Mouse (Mus musculus) erythroblast, adult 5-6 weeks (primary cell): ENCODE data around the gene Tcf3. TPM values are rescaled to one million over a fixed set of nuclear protein-coding genes. Genes with fewer than 3 reads are reported as not detected.

Source experiments
- ATAC-seq: replicated peaks from 2 replicates; pipeline ENCODE4 v1.8.0; 2016; ENCODE audit warnings: moderate number of reproducible peaks, mild to moderate bottlenecking, moderate TSS enrichment, inconsistent platforms; ENCODE audit not compliant: poor library complexity, low FRiP score, severe bottlenecking
- total RNA-seq, 2 experiments: library from RNA; stranded (forward) in 1 of 2; stranded (reverse) in 1 of 2; fragments of 150-400 nt in 1 of 2; fragments of 200-764, 138-1000 nt in 1 of 2; gene quantifications; 2 replicates each; pipeline versions ENCODE4 v1.2.3 to v1.2.4; 2015 to 2017; ENCODE audit warnings: low replicate concordance in 2 of 2

Tcf3 gene
- total RNA-seq, 2 experiments from 2014 or later, result 31.1 to 39.6 TPM

DNA sequence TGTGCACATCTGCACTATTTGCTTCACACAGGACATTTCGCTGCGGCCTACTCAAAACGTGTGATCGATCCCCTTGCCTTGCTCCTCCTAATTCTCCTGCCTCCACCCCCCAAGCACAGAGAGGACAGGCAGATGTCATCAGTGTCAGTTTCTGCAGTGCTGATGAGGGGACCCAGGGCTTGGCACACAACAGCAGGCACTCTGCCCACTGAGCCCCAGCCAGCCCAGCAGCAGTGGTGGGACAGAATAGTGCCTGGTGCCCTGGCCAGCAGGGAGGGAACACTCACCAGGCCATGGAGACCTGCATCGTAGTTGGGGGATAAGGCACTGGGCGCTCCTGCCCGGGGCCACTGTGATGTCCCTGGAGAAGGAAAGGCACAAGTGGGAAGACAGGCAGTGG lies 17.9 kb downstream of the Tcf3 start:
- ATAC-seq, result no peak

DNA sequence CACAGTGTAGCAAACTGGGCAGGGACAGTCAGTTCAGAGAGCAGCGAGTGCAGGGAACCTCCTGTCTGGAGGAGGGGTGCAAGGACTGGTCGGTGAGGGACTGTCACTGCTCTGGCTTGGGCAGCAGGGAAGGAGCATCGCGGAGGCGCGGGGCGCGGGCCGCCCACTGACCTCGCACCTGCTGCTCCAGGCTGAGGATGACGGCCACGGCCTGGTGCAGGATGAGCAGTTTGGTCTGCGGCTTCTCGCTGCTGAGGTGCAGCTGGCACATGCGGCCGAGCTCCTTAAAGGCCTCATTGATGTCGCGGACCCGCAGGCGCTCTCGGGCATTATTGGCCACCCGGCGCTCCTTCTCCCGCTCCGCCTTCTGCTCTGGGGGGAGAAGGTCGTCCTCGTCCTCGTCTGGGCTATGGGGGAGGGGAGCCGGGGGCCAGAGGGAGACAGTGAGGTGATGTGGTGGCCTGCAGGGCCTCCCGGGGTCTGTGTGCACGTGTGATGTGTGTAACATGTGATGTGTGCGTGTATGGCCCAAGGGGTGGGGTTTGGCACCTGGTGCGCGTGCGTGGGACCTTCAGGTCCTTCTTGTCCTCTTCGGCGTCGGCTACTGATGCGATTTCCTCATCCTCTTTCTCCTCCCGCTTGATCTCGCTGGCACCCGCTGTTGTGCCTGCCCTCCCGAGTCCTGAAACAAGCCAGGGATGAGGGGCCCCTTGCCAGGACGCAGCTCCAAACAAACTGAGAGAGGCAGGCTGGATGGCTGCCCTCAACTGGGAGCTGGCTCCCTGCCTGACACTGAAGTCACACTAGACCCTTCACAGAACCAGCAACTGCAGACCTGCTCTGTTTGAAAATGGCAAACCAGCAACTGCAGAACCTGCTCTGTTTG lies 20.5 kb downstream of the Tcf3 start:
- ATAC-seq, result no peak

DNA sequence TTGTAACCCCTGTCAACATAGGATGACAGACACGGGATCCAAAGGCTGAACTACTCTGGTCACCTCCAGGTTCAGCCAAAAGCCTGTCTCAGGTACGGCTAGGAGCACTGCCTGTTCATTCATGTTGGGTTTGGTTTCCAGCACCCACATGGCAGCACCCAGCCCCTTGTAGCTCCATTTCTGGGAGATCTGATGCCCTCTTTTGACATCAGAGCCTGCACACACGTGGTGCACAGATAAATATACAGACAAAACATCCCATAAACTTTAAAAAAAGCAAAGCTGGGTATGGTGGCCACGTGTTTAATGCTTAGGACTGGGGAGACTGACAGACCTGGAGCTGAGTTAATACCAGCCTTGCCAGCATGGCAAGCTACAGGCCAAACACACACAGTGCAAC lies 25.5 kb downstream of the Tcf3 start:
- no peak for ATAC-seq

DNA sequence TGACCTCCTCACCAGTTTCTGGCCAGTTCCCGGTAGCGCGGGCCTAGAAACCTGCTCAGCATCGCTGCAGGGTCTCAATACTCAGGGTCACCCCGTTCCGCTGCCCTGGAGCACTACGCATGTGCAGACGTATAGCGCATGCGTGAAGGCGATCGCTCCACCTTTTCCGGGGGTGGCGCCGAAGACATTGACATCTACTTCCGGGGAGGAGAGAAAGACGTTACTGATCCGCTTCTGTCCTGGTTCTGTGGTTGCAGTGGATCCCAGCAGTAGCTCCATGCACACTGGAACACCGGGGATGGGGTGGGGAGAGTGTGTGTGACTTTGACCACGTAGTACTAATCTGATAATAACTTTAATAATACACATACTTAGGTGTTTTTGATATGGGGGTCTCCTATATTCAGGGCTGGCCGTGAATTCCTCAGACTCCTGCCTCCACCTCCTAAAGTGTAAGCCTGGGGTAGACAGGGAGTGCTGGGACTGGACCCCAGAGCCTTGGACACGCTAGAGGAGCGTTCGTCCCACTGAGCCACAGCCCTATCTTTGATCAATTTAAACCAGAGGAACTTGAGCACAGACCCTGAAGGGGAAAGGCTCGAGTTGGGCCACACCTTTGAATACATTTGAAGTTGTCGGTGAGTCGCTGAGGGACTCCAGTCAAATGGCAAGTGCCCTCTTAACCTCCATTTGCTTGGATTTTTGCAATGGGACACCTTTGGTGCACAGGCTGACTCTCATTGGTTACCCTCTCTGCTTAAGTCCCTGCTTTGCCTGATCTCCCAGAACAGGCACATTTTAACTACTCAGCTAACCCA lies 26.6 kb downstream of the Tcf3 start, which contains the start of gene Uqcr11:
TSS of gene Uqcr11 (minus strand) at position 147 of the 818 bp plus-strand sequence.
- peak; percentile 87 for ATAC-seq

DNA sequence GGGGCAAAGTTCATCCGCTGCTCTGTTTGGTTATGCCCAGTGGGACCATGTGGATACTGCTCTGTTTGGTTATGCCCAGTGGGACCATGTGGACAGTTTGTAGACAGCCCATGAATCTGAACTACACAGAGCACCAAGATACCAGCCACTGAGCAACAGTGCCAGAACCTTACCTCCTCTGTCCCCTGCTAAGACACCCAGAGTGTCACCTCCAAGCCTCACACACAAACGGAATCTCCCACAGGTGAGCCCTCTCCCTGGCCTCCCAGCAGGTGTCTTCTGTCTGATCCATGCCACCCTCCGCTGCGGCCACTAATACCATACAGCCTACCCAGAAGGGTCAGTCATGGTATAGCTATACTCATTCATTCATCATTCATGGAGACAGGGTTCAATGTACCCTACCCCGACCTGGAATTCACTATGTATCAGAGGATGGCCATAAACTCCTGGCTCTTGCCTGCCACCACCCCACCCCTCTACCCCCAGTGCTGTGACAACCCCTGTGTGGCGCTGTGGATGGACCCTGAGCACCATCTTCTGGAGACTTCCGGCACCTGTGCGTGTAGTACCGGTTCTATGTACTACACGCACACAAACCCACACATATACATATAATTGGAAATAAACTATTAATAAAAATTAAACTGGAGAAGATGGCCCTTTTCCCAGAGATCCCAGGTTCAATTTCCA lies 27.8 kb downstream of the Tcf3 start:
- ATAC-seq, result 0 out of 2 replicates have a peak, but pooled peaks have one; percentile 15

DNA sequence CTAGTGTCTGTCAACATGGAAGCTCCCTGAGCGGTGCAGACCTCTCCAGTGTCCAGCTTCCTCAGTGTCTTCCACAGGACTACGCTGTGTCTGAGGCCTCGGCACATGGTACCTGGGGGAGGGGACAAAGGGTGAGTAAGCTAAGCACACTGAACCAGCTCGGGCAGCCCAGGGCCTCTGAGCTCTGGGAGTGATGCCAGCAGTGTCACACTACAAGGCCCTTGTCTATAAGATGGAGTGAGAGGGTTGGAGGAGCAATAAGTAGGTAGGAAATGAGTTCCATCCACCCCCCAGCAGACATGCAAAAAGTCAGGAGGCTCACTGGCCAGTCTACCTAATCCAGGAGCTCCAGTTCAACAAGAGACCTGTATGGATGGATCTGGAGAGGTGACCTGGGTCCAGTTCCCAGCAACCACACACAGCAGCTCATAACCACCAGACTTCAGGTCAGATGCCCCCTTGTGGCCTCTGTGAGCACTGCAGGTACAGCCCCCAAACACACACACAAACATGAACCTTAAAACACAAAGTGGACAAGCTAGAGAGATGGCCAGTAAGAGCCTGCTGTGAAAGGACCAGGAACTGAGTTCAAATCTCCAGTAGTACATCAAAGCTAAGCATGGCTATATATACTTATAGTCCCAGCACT lies 30.3 kb downstream of the Tcf3 start:
- no peak for ATAC-seq

DNA sequence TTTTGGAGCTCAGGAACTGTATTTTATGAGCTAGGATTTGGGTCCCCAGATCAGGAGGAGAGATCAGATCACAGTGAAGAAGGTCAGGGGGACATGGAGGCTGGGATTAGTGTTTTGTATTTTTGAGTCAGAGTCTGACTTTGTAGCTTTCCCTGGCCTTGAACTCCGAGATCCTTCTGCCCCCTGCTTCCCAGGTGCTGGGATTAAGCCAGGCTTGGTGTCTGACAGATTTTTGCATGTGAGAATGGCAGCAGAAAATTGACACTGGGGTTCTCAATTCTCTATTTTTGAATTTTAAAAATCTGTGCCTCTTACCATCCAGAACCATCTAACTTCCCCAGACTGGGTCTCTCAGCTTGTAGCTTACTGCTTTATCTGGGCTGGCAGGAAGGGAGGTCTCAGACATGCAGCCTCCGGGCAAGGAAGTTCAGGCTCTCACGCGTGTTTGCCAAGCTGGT lies 32.7 kb downstream of the Tcf3 start:
- no peak for ATAC-seq

DNA sequence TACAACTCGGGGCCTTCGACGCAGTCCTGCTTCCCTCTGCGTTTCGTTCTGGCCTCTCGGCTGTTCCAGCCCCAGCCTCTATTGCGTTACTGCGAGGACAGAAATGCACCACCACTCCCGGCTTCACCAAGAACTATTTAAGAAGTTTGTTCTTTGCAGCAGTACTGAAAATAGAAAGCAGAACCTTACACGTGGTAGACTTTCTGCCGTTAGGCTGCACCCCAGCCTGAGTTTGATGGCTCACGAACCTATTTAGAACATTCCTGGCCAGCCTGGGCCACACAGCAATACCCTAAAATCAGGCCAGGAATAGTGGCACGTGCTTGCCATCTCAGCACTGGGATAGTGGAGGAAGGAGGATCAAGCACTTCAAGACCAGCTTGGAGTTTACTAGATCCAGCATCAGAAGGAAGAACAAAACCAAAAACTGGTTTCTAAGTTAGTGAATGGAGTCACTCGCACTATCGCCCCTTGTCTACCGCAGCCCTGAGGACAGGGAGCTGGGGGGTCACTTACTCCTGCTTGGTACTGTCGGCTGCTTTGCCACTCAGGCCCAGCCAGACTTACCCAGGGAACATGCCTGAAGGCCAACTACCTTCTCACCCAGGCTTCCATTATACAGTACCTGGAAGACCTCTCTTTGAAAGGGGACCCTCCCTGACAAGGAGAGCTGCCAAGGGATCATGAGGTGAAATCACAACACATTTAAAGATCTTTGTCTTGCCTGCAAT lies 33.3 kb downstream of the Tcf3 start:
- no peak; the same call in 1 of the 2 replicates for ATAC-seq

DNA sequence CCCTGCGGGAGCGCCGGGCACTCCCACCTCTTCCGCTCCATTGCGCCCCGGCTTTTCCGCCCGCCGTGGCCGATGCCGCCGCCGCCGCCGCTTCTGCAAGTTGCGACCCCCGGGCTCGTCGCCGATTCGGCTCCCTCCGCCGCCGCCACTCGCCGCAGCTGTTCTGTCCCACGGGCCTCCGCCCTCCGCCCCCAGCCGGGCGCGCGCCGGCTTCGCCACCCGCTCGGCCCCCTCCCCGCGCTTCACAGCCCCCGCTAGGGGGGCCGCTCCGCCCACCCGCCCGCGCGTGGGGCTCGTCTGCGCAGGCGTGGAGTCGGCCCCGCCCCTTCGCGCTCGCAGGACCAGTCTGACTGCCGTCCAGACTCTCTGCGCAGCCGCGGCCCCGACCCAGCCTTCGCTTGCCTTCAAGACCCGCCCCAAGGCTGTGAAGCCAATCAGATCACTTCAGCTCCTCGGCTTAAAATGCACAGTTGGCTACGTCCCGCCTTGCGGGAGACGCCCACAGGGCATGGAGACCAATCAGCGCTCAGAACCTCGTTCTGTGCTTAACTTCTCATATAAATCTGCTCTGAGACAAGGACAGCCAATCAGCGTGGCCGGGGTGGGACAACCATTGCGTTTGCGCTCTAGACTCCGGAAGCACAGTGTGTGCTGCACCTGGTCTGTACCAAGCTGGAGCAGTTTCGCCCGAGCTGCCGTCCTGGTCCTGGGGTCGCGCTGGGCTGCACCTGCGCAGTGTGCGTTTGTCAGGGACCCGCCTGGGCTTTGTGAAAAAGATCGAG lies 34.1 kb downstream of the Tcf3 start, which contains the start of gene Mbd3:
TSS of gene Mbd3 (minus strand) at position 360 of the 782 bp plus-strand sequence.
- ATAC-seq, result peak; percentile 89

DNA sequence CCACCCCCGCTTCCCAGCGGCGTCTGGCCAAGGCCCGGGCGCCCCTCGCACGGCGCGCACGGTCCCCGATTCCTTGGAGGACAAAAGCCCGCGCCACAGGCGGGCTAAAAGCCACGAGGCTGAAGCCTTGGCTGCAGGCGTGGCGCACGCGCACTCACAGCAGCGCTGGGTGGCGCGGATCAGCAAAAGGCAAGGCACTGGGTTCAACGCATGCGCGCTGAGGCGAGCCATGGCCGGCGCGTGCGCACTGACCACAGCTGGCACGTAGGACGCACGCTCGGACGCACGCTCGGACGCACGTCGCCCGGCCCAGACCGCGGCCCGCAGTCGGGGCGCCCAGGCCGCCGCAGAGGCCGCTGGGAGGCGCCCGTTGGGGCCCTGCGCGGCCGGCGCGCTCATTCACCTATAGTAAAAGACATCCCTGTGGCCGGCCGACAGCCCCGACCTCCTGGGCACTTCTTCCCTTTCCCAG lies 34.7 kb downstream of the Tcf3 start:
- peak; percentile 77 for ATAC-seq

DNA sequence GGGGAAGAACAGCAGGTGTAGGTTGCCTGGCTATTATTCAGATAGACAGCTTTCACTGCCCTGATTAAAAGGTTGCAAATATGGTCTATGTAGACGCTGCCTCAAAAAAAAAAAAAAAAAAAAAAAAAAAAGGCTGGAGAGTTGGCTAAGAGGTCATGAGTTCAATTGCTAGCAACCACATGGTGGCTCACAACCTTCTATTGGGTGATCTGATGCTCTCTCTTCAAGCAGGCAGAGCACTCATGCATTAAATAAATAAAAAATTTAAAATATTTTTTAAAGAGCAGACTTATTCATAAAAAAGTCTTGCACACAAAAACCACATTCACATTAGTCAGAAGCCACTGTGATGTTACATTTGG lies 35.3 kb downstream of the Tcf3 start:
- no peak for ATAC-seq

DNA sequence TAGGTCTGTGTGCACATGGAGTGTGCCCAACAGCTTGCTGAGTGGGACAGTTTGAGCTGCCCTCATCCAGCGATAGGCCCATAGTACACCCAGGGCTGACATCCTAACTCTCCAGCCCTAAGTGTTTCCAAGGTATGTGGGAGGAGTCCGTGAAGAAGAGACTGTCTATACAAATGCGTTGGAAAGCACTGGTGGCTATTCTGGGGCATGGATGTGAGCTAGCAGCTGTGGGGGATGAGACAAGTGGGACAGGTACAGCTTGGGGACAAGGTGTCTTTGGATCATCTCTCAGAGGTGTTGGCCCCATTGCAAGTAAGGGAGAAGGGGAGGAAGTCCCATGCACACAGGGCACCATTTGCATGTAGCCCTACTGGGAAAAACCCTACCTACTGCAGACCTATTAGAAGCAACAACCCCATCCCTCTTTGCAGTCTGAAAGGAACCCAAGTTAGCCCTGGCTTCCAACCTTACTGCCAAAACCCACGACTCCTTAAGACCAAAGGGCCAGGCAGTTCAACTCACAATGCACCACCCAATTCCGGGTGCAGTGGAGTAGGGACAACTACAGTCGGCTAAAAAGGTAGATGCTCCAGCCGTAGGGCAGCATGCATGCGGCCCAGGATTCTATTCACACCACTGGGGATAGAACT lies 35.8 kb downstream of the Tcf3 start:
- no peak for ATAC-seq

DNA sequence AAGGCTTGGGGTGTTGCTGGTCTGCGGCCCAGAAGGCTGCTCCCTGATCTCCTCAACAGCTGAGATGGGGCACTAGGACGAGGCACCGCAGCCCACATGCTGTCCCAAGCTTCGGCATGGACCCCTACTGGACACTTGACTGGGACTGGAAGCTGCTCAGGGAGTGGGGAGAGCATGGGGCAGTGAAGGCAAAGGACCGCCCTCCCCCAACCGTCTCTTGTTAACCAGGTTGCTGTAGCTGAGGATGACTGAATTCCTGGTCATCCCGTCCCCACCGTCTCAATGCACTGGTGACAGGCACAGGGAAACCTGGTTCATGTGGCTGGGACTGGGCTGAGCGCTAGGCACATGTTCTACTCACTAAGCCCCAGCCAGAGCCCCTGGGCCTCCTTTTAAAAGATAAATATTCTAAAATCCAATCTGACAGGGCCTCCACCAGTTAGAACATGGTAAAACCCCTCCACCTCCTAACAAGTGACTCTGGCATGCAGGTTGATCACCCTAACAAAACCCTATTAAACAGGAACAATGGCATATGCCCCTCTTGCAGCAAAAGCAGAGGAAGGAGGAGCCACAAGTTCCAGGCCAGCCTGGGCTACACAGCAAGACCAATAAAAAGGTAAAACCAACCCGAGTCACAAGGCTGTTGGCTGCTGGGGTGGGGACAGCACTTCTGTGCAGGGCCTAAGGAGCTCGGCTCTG lies 36.5 kb downstream of the Tcf3 start:
- ATAC-seq, result no peak

DNA sequence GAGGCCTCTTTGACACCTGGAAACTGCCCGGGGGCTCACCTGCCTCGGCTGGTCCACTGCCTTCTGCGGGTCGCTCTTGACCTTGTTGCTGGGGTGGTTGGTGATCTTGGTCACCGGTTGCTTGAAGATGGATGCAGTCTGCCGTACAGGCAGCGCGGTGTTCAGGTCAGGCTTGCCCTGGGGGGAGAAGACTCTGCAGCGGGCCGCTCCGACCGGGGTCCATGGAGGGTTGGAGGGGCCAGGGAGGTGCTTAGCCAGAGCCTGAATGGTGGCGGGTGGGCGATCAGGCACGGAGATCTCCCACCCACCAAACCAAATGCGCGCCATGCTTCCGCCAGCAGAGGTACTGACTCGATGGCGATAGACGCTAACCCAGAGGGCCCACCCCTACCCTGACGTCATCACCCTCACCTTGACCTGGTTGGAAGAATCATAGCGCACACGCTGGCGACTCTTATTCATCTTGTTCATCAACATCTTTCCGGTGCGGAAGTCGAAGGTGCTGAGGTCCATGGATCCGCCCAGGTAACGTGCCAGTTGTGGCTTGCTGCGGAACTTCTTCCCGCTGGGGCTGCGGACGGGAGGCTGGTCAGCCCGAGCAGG lies 38.3 kb downstream of the Tcf3 start:
- ATAC-seq, result no peak

DNA sequence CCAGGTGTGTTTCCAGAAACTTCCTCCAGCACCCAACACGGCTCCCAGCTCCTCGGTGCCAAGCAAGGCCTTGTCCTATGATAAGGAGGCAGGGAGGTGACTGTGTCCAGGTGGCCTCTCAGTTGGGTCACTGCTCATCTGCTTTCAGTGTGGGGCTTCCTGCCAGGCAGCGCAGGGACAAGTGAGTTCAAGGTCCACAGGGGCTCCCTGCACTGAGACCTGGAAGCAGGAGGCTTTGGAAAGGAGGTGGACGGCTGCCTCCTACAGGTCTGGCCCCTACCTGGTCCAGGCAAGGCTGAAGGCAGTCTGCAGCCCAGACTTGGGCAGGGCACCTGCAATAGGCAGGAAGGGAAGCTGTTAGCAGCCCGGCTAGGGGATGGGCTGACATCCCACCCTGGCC lies 40.8 kb downstream of the Tcf3 start:
- ATAC-seq, result no peak

DNA sequence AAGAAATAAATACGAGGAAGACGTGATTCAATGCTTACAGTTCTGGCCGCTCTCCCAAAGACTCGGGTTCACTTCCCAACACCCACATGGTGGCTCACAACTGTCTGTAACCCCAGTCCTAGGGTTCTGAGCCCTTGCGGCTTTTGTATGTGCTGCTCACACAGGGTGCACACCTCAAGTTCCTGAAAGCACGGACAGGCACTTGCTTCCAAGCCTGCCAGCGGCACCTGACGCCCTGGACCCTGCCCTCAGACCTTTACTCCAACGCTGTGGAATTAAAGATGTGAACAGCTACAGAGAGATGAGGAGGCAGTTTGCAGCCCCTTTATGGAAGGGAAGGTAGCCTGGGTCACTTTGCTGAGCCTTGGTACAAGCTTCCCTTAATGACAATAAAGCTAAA lies 42.8 kb downstream of the Tcf3 start:
- no peak for ATAC-seq
